Mouse (Mus musculus) cerebellum, adult 8-10 months (tissue): Measurements from ENCODE around the gene Stx5a.

Source experiments
- DNase-seq: peaks from one replicate; pipeline ENCODE4 v3.0.0; 2022

Stx5a gene

DNA sequence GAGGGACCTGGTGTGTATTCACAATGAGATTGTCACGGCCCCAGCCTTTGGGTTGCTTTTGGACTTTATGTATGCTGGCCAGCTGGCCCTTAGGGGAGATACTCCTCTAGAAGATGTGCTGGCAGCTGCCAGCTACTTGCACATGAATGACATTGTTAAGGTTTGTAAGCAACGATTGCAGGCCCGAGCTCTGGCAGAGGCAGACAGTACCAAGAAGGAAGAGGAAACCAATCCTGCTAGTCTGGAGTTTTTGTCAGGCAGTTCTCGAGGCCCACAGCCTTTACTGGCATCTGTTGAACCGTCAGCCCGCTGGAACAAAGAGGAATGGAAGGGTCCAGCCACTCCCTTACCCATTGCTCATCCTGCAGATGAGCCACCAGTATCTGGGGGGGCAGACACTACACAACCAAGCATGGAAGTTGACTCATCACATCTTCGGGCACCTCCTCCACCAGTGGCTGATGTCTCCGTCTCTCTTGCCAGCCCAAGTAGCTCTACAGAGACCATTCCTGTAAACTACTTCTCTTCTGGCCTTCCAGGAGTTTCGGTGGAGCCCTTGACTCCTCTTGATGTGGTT lies 62.1 kb downstream of the Stx5a start:
- DNase-seq = no peak

GRCm38 (mm10) chr19:8803879-8804660 lies 62.9 kb downstream of the Stx5a start:
- DNase-seq = no peak
